Mouse (Mus musculus): ENCODE results near the gene Gm44973. TPM values are rescaled to one million over a fixed set of nuclear protein-coding genes. Genes with fewer than 3 reads are reported as not detected.

The Gm44973 gene
- 15.3 TPM in 1 of 2 replicates, not detected in the other for polyA plus RNA-seq (2012)

DNA sequence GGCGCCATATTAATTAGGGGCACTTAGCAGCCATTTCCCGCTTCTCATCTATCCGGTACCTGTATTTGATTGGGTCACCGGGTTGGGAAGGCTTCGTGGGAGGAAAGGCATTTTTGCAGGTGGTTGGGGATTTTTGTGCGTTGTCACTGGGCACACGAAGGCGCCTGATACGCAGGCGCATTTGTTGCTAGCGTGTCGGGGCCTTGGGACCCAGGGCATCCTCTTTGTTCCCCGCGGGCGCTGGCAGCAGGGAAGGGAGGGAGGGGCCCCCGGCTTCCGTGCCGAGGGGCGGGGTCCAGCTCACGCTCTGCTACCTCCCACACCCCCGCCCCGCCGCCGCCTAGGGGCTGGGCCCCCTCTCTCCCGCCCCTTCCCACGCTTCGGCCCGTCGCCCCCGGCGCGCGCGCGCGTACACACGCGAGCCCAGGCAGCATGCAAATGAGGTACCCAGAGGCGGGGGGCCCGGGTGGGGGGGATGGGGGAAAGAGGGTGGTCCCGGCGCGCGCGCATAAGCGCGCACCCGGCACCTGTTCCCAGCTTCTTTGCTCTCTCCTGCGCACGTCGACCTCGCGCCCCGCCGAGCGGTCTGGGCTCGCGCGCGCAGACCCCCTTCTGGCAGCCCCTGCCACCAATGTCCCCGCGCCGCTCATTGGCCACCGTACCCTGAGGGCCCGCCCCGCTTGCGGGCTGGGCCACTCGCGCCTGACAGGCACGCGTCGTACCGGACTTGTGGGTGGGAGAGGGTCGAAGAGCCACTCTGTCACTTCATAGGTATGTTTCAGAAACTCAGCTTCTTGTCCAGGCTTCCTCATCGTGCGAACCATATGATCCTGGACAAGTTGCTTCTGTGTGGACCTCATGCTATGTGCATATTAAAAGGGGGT is at the start of gene Gm44973:
TSS of gene Gm44973 (plus strand) at position 379 of the 884 bp plus-strand sequence.
- no peak for TF ChIP-seq GATA1 (IDR thresholded peaks at IDR 0.05; ENCODE audit: low read length)

DNA sequence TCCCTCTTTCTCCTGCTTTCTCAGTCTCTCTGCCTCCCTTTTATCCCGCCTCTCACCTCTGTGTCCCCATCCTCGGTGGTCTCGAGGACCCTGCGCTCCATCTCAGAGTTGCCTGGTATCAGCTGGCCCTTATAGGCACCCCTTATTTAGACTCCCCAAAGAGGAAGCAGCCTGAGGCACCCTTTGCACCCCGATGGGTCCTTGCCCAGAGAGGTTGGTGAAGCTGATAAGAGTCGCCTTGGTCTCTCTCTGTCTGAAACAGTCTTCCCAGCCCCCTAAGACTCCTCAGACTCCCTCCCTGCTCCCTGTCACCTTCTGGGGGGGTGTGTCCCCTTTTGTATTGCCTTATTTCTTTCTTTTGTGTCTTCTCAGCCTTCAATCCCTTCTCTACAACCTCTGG is 44.2 kb upstream of the Gm44973 start, which contains the start of gene Sbk3:
TSS of gene Sbk3 (minus strand) at position 101 of the 400 bp plus-strand sequence.
- TF ChIP-seq GATA1 (IDR thresholded peaks at IDR 0.05; ENCODE audit: low read length): no peak

DNA sequence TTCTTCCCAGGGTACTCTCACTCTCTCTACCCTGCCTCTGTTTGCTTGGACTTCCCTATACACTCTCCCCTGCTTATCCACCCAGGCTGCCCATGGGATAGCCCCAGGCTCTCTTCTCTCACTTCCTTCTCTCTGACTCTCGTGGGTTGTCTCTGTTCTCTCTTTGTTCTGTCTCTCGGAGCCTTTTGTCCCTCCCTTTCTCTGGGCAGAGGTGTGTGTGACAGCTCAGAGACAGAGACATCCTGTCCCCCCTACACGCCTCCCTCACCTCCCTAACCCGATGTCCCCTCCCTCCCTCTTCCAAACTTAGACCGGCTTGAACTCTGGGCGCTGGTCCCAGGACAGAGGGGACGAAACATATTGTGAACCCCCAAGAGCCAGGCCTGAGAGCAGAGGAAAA is 43.6 kb upstream of the Gm44973 start:
- TF ChIP-seq GATA1 (IDR thresholded peaks at IDR 0.05; ENCODE audit: low read length): no peak

DNA sequence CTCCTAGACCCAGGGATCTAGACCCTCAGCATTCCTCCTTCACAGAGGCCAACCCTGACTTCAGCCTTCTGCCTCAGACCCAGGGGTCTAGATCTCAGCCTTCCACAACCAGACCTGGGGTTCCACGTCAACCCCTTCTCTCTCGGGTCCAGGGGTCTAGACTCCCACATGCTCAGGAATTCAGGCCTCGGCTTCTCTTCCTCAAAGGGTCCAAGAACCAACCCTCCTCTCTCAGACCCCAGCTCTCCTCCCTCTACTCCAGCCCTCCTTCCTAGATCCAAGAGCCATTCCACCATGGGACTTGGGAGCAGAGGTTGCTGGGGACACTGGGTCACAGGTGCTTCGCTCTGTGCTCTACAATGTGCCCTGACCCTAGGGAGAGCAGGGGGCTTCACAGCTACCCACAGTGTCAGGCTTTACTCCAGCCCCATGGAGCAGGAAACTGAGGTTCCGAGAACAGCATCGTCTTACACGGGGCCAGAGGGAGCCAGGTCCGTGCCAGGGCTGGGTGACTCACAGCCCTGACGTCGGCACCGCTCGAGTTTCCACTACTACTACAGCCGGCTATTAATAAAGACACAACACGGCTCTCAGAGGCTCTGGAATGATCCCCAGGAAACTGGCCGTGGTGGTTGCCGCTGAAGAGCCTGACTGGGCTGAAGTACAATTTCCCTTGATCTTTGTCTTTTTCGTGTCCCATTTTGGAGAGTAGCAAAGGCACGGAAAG is 42.8 kb upstream of the Gm44973 start:
- no peak for TF ChIP-seq GATA1 (IDR thresholded peaks at IDR 0.05; ENCODE audit: low read length)

DNA sequence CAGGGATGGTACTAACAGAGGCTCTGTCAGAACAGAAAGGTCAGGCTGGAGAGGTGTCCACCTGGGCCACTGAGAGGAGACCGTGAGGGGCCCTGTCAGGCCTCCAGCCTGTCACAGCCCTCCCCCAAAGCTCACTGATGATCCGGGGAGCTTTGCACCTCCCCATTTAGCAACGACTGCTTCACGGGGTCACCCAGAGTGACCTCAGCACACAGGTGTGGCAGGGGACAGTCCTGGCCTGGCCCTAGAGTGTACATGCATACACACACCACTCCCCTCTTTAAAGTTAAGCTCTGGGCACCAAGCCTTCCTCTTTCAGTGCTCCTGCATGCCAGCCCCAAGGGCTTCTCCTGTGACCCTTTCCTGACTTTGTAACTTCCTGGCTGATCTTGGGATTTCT is 39.8 kb upstream of the Gm44973 start:
- TF ChIP-seq GATA1 (IDR thresholded peaks at IDR 0.05; ENCODE audit: low read length): no peak

DNA sequence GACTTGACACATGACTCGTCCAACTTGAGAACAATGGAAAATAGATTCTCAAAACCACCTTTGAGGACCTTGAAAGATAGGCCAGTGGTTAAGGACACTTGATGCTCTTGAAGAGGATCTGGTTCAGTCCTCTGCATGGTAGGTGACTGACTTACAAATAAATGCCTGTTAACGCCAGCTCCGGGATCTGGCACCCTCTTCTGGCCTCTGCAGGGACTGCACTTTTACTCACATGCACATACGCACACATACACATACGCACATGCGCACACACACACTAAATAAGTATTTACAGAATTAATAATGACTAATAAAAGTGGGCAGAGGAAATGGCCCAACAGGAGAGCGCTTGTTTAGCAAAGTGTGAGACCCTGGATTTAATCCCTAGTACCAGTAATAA is 38.5 kb upstream of the Gm44973 start:
- no peak for TF ChIP-seq GATA1 (IDR thresholded peaks at IDR 0.05; ENCODE audit: low read length)

DNA sequence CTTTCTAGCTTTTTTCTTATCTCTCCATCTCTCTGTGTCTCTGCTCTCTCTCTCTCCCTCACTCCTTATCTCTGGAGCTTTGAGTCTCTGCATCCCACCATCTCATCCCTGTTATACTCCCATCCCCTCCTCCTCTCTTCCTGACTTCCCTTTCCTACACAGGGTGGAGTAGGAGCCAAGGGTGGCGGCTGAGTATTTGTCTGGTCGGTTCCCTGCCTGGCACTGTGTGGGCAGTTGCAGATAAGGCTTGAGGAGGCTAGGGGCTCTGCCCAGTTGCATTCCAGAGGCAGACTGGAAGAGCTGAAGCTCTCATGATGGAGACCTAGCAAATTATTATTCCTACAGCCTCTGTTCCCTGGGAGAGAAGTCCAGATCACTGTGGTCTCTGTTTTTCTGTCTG is 27.0 kb upstream of the Gm44973 start:
- TF ChIP-seq GATA1 (IDR thresholded peaks at IDR 0.05; ENCODE audit: low read length): no peak

DNA sequence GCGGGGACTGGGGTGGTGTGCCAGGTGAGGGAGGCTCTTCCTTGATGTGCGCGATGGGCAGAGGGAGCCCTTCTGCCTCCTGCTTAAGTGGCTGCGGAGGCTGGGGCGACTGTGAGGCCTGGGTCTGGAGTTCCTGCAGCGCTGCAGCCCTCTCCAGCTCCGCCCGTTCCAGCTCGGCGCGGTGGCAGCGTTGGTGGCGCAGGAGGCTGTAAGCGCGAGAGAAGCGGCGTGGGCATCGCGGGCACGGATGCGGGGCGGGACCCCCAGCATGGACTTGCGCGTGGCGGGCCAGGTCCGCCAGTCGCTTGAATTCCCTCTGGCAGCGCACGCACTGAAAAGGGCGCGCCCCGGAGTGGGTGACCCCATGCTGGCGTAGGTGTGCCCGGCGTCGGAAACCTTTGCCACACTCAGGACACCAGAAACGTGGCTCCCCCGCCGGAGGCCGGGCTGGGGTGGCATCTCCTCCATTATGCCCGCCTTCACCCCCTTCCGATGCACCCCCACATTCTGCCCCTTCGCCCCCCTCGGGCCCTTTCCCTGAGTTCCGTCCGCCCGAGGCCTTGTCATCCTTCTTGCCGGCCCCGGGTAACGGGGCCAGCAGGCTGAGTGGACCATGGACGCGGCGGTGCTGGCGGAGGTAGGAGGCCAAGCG is 21.8 kb upstream of the Gm44973 start:
- no peak for TF ChIP-seq GATA1 (IDR thresholded peaks at IDR 0.05; ENCODE audit: low read length)

DNA sequence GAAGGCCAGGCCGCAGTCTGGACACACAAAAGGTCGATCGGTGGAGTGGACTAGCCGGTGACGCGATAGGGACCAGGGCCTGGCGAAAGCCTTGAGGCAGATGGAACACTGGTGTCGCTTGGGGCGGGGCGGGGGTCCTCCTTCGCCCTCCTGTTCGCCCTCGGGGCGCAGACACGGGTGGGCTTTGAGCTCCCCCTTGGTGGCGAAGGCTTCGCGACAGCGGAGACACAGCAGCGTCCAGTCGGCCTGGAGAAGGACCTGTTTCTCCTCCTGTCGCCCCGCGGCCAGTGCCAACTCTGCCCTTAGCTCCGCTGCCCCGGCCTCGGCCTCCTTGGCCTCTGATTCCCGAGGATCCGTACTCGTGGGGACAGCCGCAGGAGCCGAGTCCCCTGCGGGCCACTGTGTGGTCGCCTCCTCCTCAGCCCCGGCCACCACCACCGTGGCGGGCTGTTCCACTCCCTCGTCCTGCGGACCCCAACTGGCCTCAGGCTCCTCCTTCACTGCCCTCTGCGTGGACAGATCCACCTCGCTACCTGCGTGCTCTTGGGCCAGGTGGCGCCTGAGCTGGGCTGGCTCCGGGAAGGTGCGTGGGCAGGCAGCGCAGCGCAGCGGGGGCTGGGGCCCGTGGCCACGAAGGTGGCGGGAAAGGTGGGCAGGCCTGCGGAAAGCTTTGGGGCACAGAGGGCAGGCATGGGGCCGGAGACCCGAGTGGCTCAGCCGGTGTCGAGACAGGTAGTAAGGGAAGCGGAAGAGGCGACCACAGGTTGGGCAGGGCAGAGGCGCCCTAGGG is 21.1 kb upstream of the Gm44973 start:
- TF ChIP-seq GATA1 (IDR thresholded peaks at IDR 0.05; ENCODE audit: low read length): no peak

DNA sequence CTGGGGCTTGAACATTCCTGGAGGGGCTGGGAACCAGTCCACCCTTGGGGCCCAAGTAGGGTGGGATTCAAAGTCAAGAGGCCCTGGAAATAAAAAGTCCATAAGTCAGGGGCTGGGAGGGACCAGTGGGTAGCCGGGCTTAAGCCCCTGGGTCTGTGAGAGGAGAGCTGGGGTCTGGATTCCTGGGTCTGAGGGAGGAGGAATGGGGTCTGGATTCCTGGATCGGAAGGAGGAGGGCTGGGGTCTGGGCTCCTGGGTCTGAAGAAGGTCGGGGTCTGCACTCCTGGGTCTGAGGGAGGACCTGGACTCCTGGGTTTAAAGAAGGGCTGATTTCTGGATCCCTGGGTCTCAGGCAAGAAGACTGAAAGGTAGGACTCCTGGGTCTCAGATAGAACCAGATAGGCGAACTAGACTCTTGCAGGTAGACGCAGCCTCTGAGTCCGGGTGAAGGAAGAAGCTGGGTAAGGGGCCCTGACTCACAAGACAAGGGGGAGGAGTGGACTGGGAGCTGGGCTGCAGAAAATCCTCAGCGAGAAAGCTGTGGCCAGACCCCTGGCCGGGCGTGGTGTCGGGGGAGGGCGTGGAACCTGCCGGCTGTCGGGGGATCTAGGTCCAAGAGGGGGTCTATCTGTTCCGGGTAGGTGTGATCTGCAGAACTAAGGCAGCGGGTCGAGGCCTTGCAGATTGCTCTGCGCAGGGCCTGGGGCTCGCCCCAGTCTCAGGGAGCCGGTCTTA is 19.9 kb upstream of the Gm44973 start:
- no peak for TF ChIP-seq GATA1 (IDR thresholded peaks at IDR 0.05; ENCODE audit: low read length)

DNA sequence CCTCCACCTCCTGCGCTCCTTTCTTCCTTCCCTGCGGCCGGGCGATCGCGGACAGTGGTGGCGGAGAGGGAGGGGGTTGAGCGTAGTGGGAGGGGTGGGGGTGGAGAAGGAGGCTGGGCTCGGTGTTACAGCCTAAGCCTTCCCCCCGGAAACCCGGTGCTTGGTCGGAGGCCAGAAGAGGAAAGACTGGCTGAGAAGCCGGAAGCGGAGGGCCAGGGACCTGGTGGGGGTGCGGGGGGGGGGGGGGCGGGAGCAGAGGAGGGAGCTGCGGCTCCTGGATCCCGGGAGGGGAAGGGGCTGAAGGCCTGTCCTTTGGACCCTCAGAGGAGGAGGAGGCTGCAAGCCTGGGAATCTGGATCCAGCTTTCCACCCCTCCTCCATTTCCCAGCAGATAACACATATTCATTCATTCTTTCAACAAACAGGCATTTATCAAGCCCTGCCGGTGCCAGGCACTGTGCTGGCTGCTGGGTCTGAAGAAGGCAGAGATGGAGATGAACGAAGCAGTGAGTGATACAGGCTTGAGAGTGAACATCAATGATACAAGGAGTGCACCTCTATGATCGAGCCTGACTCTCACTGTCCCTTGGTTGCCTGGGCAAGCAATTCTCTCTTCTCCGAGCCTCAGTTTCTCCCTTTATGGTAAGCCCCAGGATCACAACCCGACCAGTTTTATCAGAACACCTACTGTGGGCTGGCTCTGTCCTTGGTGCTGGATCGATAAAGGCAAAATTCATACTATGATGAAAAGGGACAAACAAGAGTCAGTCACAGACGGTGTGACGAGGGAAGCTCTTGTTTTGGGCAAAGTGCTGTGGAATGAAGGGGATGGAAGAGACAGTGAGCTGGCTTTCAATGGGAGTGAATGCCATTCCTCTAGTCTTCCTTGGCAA is 19.0 kb upstream of the Gm44973 start, which contains the start of gene Zfp579:
TSS of gene Zfp579 (minus strand) at position 156 of the 893 bp plus-strand sequence.
- TF ChIP-seq GATA1 (IDR thresholded peaks at IDR 0.05; ENCODE audit: low read length): no peak

DNA sequence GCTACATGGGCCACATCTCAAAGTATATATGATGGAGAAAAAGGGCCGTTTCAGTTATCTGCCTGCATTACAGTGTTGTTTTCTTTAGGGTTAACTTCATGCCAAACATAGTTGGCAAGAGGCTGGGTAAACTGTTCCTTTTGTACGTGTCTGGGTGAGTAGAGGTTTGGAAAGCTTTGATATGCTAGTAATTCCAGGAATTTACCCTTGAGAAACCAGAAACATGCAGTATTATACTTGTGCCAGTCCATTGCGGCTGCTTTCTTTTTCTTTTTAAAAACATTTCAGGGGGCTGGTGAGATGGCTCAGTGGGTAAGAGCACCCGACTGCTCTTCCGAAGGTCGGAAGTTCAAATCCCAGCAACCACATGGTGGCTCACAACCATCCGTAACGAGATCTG is 18.4 kb upstream of the Gm44973 start:
- TF ChIP-seq GATA1 (IDR thresholded peaks at IDR 0.05; ENCODE audit: low read length): no peak

DNA sequence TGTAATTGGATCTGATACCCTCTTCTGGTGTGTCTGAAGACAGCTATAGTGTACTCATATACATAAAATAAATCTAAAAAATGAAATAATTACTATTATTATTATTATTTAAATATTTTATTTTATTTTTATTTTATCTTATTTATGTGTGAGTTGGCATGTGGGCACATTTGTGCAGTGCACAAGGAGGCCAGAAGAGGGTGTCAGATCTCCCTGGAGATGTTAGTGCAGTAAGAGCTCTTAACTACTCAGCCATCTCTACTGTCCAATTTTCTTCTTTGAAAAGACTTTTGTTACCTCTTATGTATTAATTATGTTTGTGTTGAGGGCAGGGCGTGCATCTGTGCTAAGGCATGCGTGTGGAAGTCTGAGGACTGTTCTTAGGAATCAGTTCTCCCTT is 15.4 kb upstream of the Gm44973 start:
- no peak for TF ChIP-seq GATA1 (IDR thresholded peaks at IDR 0.05; ENCODE audit: low read length)
